Mouse (Mus musculus): Measurements from ENCODE around the gene Shank2. TPM values are rescaled to one million over a fixed set of nuclear protein-coding genes. Genes with fewer than 3 reads are reported as not detected.

The Shank2 gene
- polyA plus RNA-seq, 1 experiment from 2014 or later = 2.1 TPM

DNA sequence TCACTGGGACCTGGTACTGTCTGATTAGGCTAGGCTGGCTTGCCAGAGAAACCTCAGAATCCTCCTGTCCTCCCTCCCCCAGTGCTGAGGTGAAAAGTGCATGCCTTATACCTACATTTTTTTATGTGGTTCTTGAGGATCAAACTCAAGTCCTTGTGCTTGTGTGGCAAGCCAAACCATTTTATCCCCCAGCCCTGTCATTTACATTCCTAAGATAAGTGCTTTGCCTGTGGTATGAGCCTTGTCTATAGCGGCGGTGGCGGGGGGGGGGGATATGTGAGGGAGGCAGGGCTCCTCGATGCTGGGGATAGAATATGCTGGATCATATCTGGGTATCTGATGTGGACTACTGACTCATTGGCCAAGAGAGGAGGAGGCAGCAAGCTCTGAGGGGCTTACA, 151.4 kb downstream of the Shank2 start:
- no peaks in the 10 kb centered on the region for H3K36me3 ChIP-seq (ENCODE audit: control insufficient read depth, insufficient read depth, low read length)
- ATAC-seq (ENCODE audit: insufficient read depth, low FRiP score, low TSS enrichment) = no peak
- no peaks in the 10 kb centered on the region for H3K9me3 ChIP-seq (ENCODE audit: control insufficient read depth, low read length)
- H3K4me1 ChIP-seq (ENCODE audit: control insufficient read depth, insufficient read depth, low read length) = peaks cover 7% of the 10 kb centered on the region; the same call in 1 of the 2 replicates
- H3K4me3 ChIP-seq (ENCODE audit: low read depth, low read length) = no peak overlapping the region
- H3K27ac ChIP-seq (ENCODE audit: low read depth, low read length) = no peak overlapping the region
- 85% methylated on average over 4 of the region's 4 CpGs for WGBS
- DNase-seq (ENCODE audit: low spot score) = no peak
- H3K9ac ChIP-seq (ENCODE audit: low read length) = no peak overlapping the region
- no peak overlapping the region for H3K4me2 ChIP-seq (ENCODE audit: low read depth)
- H3K27me3 ChIP-seq (ENCODE audit: control insufficient read depth, insufficient read depth, low read length) = no peaks in the 10 kb centered on the region

DNA sequence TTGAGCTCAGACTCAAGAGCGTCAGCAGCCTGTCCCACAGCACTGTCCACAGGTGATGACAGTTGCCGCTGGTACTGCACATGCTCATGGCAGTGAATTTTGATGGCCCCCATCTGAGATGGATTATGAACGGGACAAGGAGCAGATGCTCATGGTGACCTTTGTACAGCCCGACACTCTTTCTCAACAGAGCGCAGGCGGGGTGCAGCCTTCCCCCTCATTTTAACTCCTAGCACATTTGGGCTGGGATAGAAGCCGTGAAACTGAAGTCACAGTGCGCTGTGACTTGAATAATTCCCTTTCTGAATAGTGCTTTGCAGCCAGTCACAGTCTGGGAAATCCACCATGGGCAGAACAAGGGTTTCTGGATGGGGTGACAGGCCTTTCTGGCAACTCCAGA, 152.0 kb downstream of the Shank2 start:
- Histone ChIP-seq H3K9me3 (ENCODE audit: control insufficient read depth, low read length) (no peaks in the 10 kb centered on the region), H3K4me3 (ENCODE audit: low read depth, low read length) (no peak overlapping the region), H3K4me2 (ENCODE audit: low read depth) (no peak overlapping the region), H3K4me1 (ENCODE audit: control insufficient read depth, insufficient read depth, low read length) (peaks cover 7% of the 10 kb centered on the region; the same call in 1 of the 2 replicates), H3K36me3 (ENCODE audit: control insufficient read depth, insufficient read depth, low read length) (no peaks in the 10 kb centered on the region), H3K9ac (ENCODE audit: low read length) (no peak overlapping the region), H3K27me3 (ENCODE audit: control insufficient read depth, insufficient read depth, low read length) (no peaks in the 10 kb centered on the region), H3K27ac (ENCODE audit: low read depth, low read length) (0 out of 2 replicates have a peak overlapping the region, but pooled peaks have one; percentile 34)
- 50% methylated on average over 8 of the region's 8 CpGs for WGBS
- DNase-seq (ENCODE audit: low spot score) (peak; percentile 39), ATAC-seq (ENCODE audit: insufficient read depth, low FRiP score, low TSS enrichment) (no peak)

DNA sequence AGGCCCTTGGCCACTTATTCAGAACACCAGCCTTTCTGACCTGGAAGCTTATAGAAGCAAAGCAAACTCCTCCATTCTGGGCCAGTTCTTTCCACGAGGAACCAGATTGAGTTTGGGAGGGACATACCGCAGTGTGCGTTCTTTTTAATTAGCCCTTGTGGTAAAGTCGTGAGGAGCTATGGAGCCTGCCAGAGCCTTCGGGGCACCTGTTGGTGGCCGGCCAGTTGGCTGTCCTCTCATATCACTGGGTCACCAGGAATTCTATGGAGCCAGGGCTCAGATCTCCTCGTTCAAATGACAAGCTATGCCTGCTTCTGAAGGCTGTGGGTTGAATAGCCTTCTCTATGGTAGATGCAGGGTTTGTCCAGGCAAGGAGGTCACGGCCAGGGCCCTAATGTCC, 156.2 kb downstream of the Shank2 start:
- ATAC-seq (ENCODE audit: insufficient read depth, low FRiP score, low TSS enrichment) (no peak), DNase-seq (ENCODE audit: low spot score) (no peak)
- H3K4me2 ChIP-seq (ENCODE audit: low read depth) = no peak overlapping the region
- no peaks in the 10 kb centered on the region for H3K9me3 ChIP-seq (ENCODE audit: control insufficient read depth, low read length)
- H3K36me3 ChIP-seq (ENCODE audit: control insufficient read depth, insufficient read depth, low read length) = no peaks in the 10 kb centered on the region
- H3K27me3 ChIP-seq (ENCODE audit: control insufficient read depth, insufficient read depth, low read length) = no peaks in the 10 kb centered on the region
- no peak overlapping the region for H3K9ac ChIP-seq (ENCODE audit: low read length)
- no peak overlapping the region for H3K4me3 ChIP-seq (ENCODE audit: low read depth, low read length)
- H3K27ac ChIP-seq (ENCODE audit: low read depth, low read length) = no peak overlapping the region
- WGBS = 91% methylated on average over 8 of the region's 8 CpGs
- H3K4me1 ChIP-seq (ENCODE audit: control insufficient read depth, insufficient read depth, low read length) = peaks cover 7% of the 10 kb centered on the region; the same call in 1 of the 2 replicates

DNA sequence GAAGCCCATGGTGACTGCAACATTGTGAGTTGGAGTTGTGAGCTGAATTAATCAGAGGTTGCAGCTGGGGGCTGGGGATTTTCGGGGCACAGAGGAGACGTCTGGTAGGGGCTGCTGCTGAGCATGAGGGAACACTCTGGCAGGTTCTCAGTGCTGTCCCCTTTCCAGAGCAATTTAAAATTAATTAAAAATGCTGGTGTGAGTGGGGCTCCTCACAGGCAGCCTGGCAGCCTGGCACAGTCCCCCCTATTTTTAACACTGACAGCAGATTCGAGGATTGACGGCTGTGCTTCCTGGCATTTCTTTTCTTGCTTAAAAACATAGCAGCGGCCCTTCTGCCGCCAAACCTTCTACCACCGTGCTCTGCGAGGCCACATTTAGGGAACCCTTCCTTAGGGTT, 157.8 kb downstream of the Shank2 start:
- Histone ChIP-seq H3K9me3 (ENCODE audit: control insufficient read depth, low read length) (no peaks in the 10 kb centered on the region), H3K27me3 (ENCODE audit: control insufficient read depth, insufficient read depth, low read length) (no peaks in the 10 kb centered on the region), H3K4me2 (ENCODE audit: low read depth) (no peak overlapping the region), H3K9ac (ENCODE audit: low read length) (no peak overlapping the region), H3K4me3 (ENCODE audit: low read depth, low read length) (no peak overlapping the region), H3K27ac (ENCODE audit: low read depth, low read length) (no peak overlapping the region), H3K36me3 (ENCODE audit: control insufficient read depth, insufficient read depth, low read length) (no peaks in the 10 kb centered on the region), H3K4me1 (ENCODE audit: control insufficient read depth, insufficient read depth, low read length) (no peaks in the 10 kb centered on the region)
- no peak for DNase-seq (ENCODE audit: low spot score)
- no peak for ATAC-seq (ENCODE audit: insufficient read depth, low FRiP score, low TSS enrichment)
- WGBS = 90% methylated on average over 8 of the region's 8 CpGs

DNA sequence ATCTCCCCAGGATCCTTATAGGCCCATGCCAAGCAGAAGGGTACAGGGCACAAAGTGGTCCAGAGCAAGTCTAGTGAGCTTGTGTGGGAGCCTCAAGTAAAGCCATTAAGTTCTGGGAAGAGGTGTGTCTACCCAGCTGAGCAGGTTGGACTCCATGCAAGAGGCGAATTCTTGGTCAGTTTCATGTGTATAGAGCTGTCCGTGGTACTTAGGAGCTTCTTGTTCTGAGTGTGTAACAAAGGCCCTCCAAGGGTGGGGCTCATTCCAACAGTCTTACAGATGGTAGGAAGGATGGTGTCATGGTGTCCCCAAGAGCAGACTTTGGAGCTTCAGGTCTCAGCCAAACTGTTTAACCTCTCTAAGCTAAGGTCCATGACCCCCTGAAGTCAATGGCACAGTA, 158.3 kb downstream of the Shank2 start:
- no peaks in the 10 kb centered on the region for H3K4me1 ChIP-seq (ENCODE audit: control insufficient read depth, insufficient read depth, low read length)
- no peaks in the 10 kb centered on the region for H3K9me3 ChIP-seq (ENCODE audit: control insufficient read depth, low read length)
- WGBS = 58% methylated on average over 2 of the region's 2 CpGs
- DNase-seq (ENCODE audit: low spot score) (no peak), ATAC-seq (ENCODE audit: insufficient read depth, low FRiP score, low TSS enrichment) (no peak)
- H3K4me3 ChIP-seq (ENCODE audit: low read depth, low read length) = no peak overlapping the region
- no peak overlapping the region for H3K4me2 ChIP-seq (ENCODE audit: low read depth)
- H3K9ac ChIP-seq (ENCODE audit: low read length) = no peak overlapping the region
- no peak overlapping the region for H3K27ac ChIP-seq (ENCODE audit: low read depth, low read length)
- no peaks in the 10 kb centered on the region for H3K27me3 ChIP-seq (ENCODE audit: control insufficient read depth, insufficient read depth, low read length)
- no peaks in the 10 kb centered on the region for H3K36me3 ChIP-seq (ENCODE audit: control insufficient read depth, insufficient read depth, low read length)

DNA sequence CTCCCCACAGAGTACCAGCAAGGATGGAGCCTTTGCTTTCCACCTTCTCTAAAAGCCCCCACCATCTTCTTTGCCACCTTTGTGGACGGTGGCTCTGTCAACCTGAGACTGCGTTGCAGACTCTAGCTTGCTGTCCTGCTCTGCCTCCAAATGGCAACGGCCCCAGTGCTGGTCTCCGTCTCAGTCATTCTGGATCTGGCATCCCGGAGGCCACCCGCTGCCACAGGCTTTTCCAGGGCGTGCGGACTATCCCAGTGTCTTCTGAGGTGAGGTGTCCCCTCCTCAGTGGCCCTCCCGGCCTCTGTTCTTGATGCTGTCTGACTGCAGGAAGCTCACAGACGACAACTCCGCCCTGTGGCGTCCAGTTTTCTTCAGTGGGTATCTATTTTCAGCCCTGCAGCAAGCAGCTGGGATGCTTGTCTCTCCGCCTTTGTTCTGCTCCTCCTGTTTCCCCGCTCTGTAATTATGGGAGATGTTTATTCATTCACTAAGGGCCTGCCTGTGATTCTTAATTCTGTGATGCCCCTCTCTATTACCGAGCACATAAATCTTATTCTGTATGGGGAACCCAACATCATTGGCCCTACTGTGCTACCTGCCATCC, 159.0 kb downstream of the Shank2 start:
- no peak for DNase-seq (ENCODE audit: low spot score)
- Histone ChIP-seq H3K4me2 (ENCODE audit: low read depth) (no peak overlapping the region), H3K4me1 (ENCODE audit: control insufficient read depth, insufficient read depth, low read length) (no peaks in the 10 kb centered on the region), H3K9me3 (ENCODE audit: control insufficient read depth, low read length) (no peaks in the 10 kb centered on the region), H3K4me3 (ENCODE audit: low read depth, low read length) (no peak overlapping the region), H3K27ac (ENCODE audit: low read depth, low read length) (no peak overlapping the region), H3K9ac (ENCODE audit: low read length) (no peak overlapping the region), H3K27me3 (ENCODE audit: control insufficient read depth, insufficient read depth, low read length) (no peaks in the 10 kb centered on the region), H3K36me3 (ENCODE audit: control insufficient read depth, insufficient read depth, low read length) (no peaks in the 10 kb centered on the region)
- no peak for ATAC-seq (ENCODE audit: insufficient read depth, low FRiP score, low TSS enrichment)
- WGBS = 82% methylated on average over 15 of the region's 15 CpGs

DNA sequence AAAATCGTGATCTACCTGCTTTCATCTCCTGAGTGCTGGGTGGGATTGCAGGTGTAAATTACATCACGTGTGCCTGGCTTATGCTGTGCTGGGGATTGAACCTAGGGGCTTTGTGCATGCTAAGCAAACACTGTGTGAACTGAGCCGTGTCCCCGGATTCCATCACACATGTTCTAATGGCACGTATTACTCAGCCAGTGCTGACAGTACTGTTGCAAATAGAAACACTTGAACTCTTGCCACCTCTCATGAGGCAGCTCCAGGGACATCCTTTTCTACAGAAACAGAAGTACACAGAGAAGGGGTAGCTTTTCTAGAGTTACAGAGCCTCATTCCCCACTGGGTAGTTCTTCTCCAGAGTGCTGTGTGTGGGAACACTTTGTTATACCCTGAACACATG, 168.5 kb downstream of the Shank2 start:
- peaks cover 3% of the 10 kb centered on the region; the same call in 1 of the 2 replicates for H3K27me3 ChIP-seq (ENCODE audit: control insufficient read depth, insufficient read depth, low read length)
- ATAC-seq (ENCODE audit: insufficient read depth, low FRiP score, low TSS enrichment) (no peak), DNase-seq (ENCODE audit: low spot score) (no peak)
- no peak overlapping the region for H3K4me3 ChIP-seq (ENCODE audit: low read depth, low read length)
- no peaks in the 10 kb centered on the region for H3K36me3 ChIP-seq (ENCODE audit: control insufficient read depth, insufficient read depth, low read length)
- H3K4me2 ChIP-seq (ENCODE audit: low read depth) = no peak overlapping the region
- no peak overlapping the region for H3K9ac ChIP-seq (ENCODE audit: low read length)
- WGBS = 80% methylated on average over 5 of the region's 5 CpGs
- no peak overlapping the region for H3K27ac ChIP-seq (ENCODE audit: low read depth, low read length)
- H3K9me3 ChIP-seq (ENCODE audit: control insufficient read depth, low read length) = no peaks in the 10 kb centered on the region
- peaks cover 3% of the 10 kb centered on the region for H3K4me1 ChIP-seq (ENCODE audit: control insufficient read depth, insufficient read depth, low read length)

DNA sequence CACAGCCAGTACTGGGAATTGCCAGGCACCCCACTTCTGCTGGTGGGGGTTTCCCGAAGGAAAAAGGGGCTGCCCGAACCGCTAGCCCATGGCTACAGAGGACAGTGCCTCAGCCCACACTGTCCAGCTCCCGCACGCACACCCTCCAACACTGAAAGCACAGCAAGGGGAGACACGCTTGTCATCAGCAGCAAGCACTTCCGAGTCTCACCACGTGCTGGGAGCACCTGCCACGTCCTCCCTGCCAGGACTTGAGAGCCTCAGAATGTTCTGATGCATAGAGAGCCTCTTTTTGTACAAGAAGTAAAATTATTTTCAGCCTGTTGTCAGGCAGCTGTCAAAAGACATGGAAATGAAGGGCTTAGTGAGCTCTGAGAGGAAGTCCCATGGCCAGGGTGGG, 169.0 kb downstream of the Shank2 start:
- no peak overlapping the region for H3K4me3 ChIP-seq (ENCODE audit: low read depth, low read length)
- WGBS = 84% methylated on average over 9 of the region's 9 CpGs
- DNase-seq (ENCODE audit: low spot score) (no peak), ATAC-seq (ENCODE audit: insufficient read depth, low FRiP score, low TSS enrichment) (no peak)
- peaks cover 4% of the 10 kb centered on the region for H3K4me1 ChIP-seq (ENCODE audit: control insufficient read depth, insufficient read depth, low read length)
- no peak overlapping the region for H3K4me2 ChIP-seq (ENCODE audit: low read depth)
- H3K9ac ChIP-seq (ENCODE audit: low read length) = no peak overlapping the region
- H3K27ac ChIP-seq (ENCODE audit: low read depth, low read length) = no peak overlapping the region
- H3K27me3 ChIP-seq (ENCODE audit: control insufficient read depth, insufficient read depth, low read length) = peaks cover 7% of the 10 kb centered on the region; the same call in 1 of the 2 replicates
- H3K9me3 ChIP-seq (ENCODE audit: control insufficient read depth, low read length) = no peaks in the 10 kb centered on the region
- H3K36me3 ChIP-seq (ENCODE audit: control insufficient read depth, insufficient read depth, low read length) = no peaks in the 10 kb centered on the region

DNA sequence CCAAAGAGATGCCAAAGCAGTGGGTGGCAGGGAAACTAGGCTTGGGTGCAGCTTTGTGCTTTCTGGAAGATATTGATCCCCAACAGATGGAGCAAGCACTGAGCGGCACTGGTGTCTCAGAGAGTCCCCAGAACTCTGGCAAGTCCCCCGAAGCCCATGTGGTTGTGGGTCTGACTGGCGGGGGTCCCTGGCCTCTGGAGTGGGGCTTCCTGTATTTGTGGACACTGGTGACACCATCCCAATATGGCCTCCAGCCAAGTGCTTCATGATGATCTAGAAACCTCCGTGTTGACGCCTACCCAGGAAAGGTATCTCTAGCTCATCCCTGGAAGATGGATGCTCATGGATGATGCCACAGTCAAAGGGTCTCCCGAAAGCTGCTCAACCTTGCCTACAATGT, 172.1 kb downstream of the Shank2 start:
- WGBS = 92% methylated on average over 6 of the region's 6 CpGs

More for the DNA sequence above, 172.1 kb downstream of the Shank2 start:
- Histone ChIP-seq H3K4me1 (ENCODE audit: control insufficient read depth, insufficient read depth, low read length) (peaks cover 4% of the 10 kb centered on the region), H3K27me3 (ENCODE audit: control insufficient read depth, insufficient read depth, low read length) (peaks cover 13% of the 10 kb centered on the region; the same call in 1 of the 2 replicates), H3K4me3 (ENCODE audit: low read depth, low read length) (no peak overlapping the region), H3K9ac (ENCODE audit: low read length) (no peak overlapping the region), H3K36me3 (ENCODE audit: control insufficient read depth, insufficient read depth, low read length) (no peaks in the 10 kb centered on the region), H3K4me2 (ENCODE audit: low read depth) (no peak overlapping the region), H3K27ac (ENCODE audit: low read depth, low read length) (no peak overlapping the region), H3K9me3 (ENCODE audit: control insufficient read depth, low read length) (no peaks in the 10 kb centered on the region)
- no peak for ATAC-seq (ENCODE audit: insufficient read depth, low FRiP score, low TSS enrichment)
- no peak for DNase-seq (ENCODE audit: low spot score)

Data from neural tube, embryonic 11.5 days (tissue).